Mouse (Mus musculus) heart, embryonic 15.5 days (tissue): ENCODE data around the gene Vps53. TPM values are rescaled to one million over a fixed set of nuclear protein-coding genes. Genes with fewer than 3 reads are reported as not detected.

Source experiments
- ATAC-seq: fragments of 200-750 bp; cut with Nextera tagmentation; replicated peaks from 2 replicates; pipeline ENCODE4 v1.8.0; 2017; ENCODE audit warnings: low read depth, moderate TSS enrichment; ENCODE audit not compliant: insufficient number of reproducible peaks, insufficient read depth, low FRiP score
- H3K27ac ChIP-seq: fragments of 300-500 bp; sonication (generic); 2 replicates; pipeline ENCODE4 v1.5.1; 2015; ENCODE audit warnings: mild to moderate bottlenecking, inconsistent platforms
- H3K27me3 ChIP-seq: fragments of 300-500 bp; sonication (generic); 2 replicates; pipeline ENCODE4 v1.6.1; 2015; ENCODE audit warnings: inconsistent platforms
- H3K36me3 ChIP-seq: fragments of 300-500 bp; sonication (generic); 2 replicates; pipeline ENCODE4 v1.6.1; 2015; ENCODE audit warnings: mild to moderate bottlenecking, inconsistent platforms
- H3K4me1 ChIP-seq: fragments of 300-500 bp; sonication (generic); replicated peaks from 2 replicates; pipeline ENCODE4 v1.6.1; 2015; ENCODE audit warnings: inconsistent platforms
- H3K4me2 ChIP-seq: fragments of 300-500 bp; sonication (generic); 2 replicates; pipeline ENCODE4 v1.6.1; 2015; ENCODE audit warnings: inconsistent platforms, mild to moderate bottlenecking, moderate library complexity
- H3K4me3 ChIP-seq: fragments of 300-500 bp; sonication (generic); 2 replicates; pipeline ENCODE4 v1.5.1; 2015; ENCODE audit warnings: mild to moderate bottlenecking, inconsistent platforms
- H3K9ac ChIP-seq: fragments of 300-500 bp; sonication (generic); 2 replicates; pipeline ENCODE4 v1.6.1; 2015; ENCODE audit warnings: mild to moderate bottlenecking, inconsistent platforms
- H3K9me3 ChIP-seq: fragments of 300-500 bp; sonication (generic); replicated peaks from 2 replicates; pipeline ENCODE4 v1.6.1; 2016; ENCODE audit warnings: inconsistent platforms
- WGBS: fragments of 180-500 bp; shearing (Covaris S2); methylation state at CpG from one replicate; pipeline ENCODE4 v1.1.7; 2015; ENCODE audit warnings: mixed read lengths; 5-methylcytosine and 5-hydroxymethylcytosine counted together
- polyA plus RNA-seq: library from polyadenylated mRNA; unstranded; fragments of >200 nt; fragmentation: Nextera tagmentation; extraction: Ambion mirVana; gene quantifications from 2 replicates; pipeline ENCODE4 v1.2.1, GENCODE M21; 2015

Gene Vps53
- polyA plus RNA-seq, 1 experiment from 2014 or later, result 26.0 TPM

DNA sequence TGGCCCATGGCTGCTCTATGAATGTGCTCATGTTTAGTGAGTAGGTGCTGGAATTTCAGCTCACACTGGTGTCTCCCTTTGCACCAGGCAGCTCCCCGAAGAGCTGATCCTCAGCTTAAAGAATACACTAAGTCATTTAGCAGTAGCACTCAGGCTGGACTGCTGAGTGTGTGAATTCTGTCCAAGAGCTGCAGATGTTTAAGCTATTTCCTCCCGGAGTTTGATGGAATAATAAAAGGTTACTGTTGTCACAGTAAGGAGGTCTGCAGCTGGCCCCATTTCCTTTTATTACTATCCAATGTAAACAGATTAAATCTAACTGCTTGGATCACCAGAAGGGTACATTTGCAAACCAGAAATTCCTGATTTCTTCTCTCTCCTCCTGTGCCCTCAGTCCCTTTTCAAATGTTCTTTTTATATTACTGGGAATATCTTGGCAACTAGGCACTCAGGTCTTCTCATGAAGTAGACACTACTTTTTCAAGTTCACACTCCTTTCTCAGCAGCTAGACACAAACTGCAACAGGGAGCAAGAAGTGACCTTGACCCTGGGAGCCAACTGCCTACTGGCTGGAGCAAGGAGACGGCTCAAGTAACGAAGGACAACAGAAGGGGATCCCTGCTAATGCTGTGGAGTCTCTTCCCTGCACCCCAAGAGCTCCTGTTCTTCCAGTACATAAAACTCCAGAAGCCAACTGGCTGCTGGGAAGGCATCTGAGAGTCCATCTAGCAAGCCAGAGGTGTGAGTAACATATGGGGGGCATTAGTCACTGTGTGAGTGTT is 80.1 kb downstream of the Vps53 start:
- no peak for ATAC-seq
- Histone ChIP-seq H3K4me3 (no peak overlapping the region), H3K4me2 (no peak overlapping the region), H3K9ac (no peak overlapping the region; the same call in 1 of the 2 replicates), H3K9me3 (no peaks in the 10 kb centered on the region), H3K27ac (peak overlapping the region; percentile 60), H3K4me1 (peaks cover 22% of the 10 kb centered on the region), H3K27me3 (no peaks in the 10 kb centered on the region), H3K36me3 (0 out of 2 replicates have a peak, but pooled peaks cover 3% of the 10 kb centered on the region)
- 47% methylated on average over 4 of the region's 4 CpGs for WGBS

DNA sequence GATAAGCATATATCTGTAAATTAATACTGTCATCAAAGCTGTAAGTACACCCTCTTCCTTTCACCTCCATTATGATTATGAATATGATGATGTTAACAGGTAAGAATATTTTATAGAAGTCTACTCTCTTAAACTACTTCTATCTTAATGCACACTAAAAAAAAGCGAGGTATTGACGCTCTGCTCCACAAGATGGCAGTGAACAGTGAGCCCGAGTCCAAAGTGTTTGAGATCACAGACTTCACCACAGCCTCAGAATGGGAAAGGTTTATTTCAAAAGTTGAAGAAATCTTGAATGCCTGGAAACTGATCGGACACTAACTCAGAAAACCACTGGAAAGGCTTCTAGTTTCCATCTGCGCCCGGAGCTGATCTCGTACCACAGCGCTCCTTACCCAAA is 85.8 kb downstream of the Vps53 start:
- no peak for ATAC-seq
- 82% methylated on average over 8 of the region's 8 CpGs for WGBS

DNA sequence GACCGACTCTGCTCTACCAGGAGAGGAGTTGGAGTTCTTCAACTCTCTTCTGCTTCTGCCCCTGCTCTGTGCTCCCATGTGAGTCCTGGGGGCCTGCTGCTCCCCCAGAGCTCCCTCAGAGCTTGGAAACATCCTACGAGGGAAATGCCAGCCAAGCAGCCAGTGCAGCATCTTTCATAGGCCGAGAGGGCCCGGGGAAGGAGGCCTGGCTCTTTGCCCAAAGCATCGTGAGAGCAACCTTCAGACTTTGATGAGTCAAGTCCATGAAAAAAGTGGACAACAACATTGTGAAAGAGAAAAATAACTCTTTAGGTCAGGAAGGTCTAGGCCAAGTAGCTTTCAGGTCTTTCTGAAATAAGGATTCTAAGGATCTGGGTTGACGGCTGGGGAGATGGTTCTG is 89.7 kb downstream of the Vps53 start:
- 59% methylated on average over 6 of the region's 6 CpGs for WGBS
- no peaks in the 10 kb centered on the region for H3K9me3 ChIP-seq
- no peak overlapping the region for H3K4me3 ChIP-seq
- H3K27me3 ChIP-seq, result no peaks in the 10 kb centered on the region
- no peak for ATAC-seq
- H3K27ac ChIP-seq, result no peak overlapping the region
- no peaks in the 10 kb centered on the region for H3K4me1 ChIP-seq
- H3K4me2 ChIP-seq, result no peak overlapping the region
- no peak overlapping the region for H3K9ac ChIP-seq
- 0 out of 2 replicates have a peak, but pooled peaks cover 7% of the 10 kb centered on the region for H3K36me3 ChIP-seq

More for the DNA sequence above, 85.8 kb downstream of the Vps53 start:
- Histone ChIP-seq H3K4me2 (no peak overlapping the region), H3K27ac (no peak overlapping the region), H3K9ac (no peak overlapping the region), H3K4me1 (peaks cover 2% of the 10 kb centered on the region; the same call in 1 of the 2 replicates), H3K4me3 (no peak overlapping the region), H3K27me3 (no peaks in the 10 kb centered on the region), H3K9me3 (no peaks in the 10 kb centered on the region), H3K36me3 (0 out of 2 replicates have a peak, but pooled peaks cover 4% of the 10 kb centered on the region)

DNA sequence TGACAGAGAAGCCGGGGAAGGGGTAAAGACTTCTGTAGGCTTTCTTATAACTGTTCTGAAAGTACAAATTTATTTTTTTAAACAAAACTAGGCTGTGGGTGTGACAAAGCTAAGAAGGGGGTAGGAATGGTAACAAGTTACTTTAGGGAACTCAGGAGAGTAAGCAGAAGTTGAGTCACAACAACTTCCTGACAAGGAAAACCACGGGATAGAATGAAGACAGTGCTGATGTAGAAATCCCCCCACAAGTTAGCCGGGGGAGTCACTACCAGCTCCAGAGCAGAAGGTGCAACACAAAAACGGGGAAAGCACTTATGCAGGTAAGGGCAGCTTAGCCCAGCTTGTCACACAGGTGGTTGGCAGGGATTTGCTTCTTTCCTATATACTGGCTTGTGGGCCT is 90.9 kb downstream of the Vps53 start:
- Histone ChIP-seq H3K4me1 (no peaks in the 10 kb centered on the region), H3K9ac (no peak overlapping the region), H3K36me3 (0 out of 2 replicates have a peak, but pooled peaks cover 7% of the 10 kb centered on the region), H3K27ac (no peak overlapping the region), H3K4me3 (no peak overlapping the region), H3K9me3 (no peaks in the 10 kb centered on the region), H3K4me2 (no peak overlapping the region), H3K27me3 (no peaks in the 10 kb centered on the region)
- 82% methylated on average over 4 of the region's 4 CpGs for WGBS
- ATAC-seq, result no peak

DNA sequence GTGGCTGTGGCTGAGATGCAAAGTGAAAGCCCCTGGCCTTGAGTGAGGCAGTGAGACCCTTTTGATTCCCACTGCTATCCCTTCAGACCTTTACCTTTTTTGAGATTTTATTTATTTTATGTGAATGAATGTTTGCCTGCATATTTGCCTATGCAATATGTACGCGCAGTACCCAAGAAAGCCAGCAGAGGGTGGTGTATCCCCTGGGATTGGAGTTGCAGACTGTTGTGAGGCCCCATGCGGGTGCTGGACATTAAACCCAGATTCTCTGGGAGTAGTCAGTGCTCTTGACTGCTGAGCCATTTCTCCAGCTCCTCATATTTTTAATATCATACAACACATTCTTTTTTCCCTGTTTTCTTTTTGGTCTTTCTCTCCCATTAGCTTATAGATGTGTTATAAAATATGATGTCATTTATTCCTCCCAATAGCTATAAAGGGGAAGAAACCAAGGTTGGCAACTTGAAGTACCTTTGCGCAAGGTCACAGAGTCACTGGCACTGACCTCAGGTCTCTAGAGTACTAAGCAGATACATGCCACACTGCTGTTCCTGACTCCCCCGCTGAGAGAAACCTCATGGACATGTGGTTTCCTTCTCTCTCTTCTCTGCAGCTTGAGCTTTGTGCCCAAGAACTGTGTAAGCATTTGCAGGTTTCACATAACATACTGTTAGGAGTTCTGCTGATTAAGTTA is 93.4 kb downstream of the Vps53 start:
- WGBS, result 72% methylated on average over 5 of the region's 5 CpGs
- Histone ChIP-seq H3K36me3 (peaks cover 13% of the 10 kb centered on the region; the same call in 1 of the 2 replicates), H3K9me3 (no peaks in the 10 kb centered on the region), H3K4me2 (no peak overlapping the region), H3K4me3 (no peak overlapping the region), H3K9ac (no peak overlapping the region), H3K27ac (no peak overlapping the region), H3K4me1 (no peaks in the 10 kb centered on the region), H3K27me3 (no peaks in the 10 kb centered on the region)
- no peak for ATAC-seq

DNA sequence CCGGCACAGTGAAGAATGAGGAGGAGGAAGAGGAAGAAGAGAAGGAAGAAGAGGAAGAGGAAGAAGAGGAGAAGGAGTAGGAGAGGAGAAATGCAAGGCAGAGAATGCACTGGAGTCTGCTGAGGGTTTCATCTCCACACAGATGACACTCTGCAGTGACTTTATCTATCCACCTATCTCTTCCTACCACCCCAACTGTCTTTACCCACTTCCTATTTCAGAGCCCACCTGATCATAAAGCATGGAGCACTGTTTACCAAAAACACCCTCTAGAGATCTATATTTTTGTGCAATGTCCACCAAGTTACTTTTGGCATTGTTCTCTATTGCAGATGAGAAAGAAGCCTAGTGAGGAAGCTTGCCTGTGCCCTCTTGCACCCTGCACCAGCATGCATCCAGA is 94.5 kb downstream of the Vps53 start:
- Histone ChIP-seq H3K27me3 (no peaks in the 10 kb centered on the region), H3K4me2 (no peak overlapping the region), H3K27ac (no peak overlapping the region), H3K36me3 (peaks cover 21% of the 10 kb centered on the region; the same call in 1 of the 2 replicates), H3K9ac (no peak overlapping the region), H3K4me3 (no peak overlapping the region), H3K4me1 (no peaks in the 10 kb centered on the region), H3K9me3 (no peaks in the 10 kb centered on the region)
- WGBS, result 86% methylated on average over 1 of the region's 1 CpGs
- no peak for ATAC-seq

DNA sequence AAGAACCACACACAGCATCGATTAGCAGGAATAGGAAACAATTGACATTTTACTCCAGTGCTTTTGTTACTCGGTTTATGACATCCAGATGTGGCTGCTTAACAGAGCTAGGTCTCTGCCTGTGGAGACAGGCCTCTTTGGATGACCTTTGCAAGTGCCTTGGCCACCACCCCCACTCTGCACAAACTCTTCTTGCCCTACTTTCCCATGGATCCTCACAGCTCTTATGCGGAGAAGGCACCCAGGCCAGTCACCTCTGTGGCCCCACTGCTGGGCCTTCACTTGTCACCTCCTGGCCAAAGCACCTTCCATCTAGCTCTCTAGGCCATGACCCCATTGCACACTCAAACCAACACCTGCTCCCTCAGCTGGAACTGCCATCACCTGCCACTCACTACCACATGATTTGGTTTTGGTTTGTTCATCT is 95.5 kb downstream of the Vps53 start:
- no peaks in the 10 kb centered on the region for H3K9me3 ChIP-seq
- ATAC-seq, result no peak
- H3K36me3 ChIP-seq, result peaks cover 17% of the 10 kb centered on the region; the same call in 1 of the 2 replicates
- WGBS, result 67% methylated on average over 3 of the region's 3 CpGs
- no peak overlapping the region for H3K9ac ChIP-seq
- no peak overlapping the region for H3K4me2 ChIP-seq
- H3K4me3 ChIP-seq, result no peak overlapping the region
- no peak overlapping the region for H3K27ac ChIP-seq
- H3K27me3 ChIP-seq, result no peaks in the 10 kb centered on the region
- no peaks in the 10 kb centered on the region for H3K4me1 ChIP-seq

DNA sequence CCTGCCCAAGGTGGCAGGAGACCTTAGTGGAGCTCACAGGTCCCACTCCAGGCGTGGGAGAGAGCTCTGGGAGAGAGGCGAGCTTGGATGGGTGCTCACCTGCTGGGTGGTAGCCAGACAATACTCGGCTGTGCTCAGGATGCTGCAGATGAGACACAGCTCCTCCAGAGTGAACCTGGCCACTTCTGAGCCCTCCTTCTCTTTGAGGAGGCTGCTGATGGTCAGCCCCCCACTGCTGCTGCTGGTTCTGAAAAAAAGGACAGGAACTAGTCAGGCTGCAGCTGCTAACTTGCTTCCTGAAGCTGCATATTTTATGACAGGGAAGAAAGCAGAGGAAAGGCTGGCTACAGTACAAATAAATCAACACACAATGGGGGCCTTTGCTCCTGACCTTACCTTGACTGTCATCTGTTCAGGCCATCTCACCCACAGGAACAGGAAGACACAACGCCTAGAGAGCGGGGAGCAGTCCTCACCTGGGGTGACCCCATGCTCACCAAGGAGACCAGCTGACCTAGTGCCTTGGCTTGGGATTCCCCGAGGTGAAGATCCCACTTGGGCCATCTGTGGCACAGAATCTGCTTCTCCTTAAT is 98.3 kb downstream of the Vps53 start:
- no peak overlapping the region for H3K9ac ChIP-seq
- no peak for ATAC-seq
- no peaks in the 10 kb centered on the region for H3K9me3 ChIP-seq
- no peak overlapping the region for H3K4me2 ChIP-seq
- H3K27ac ChIP-seq, result no peak overlapping the region
- H3K4me3 ChIP-seq, result no peak overlapping the region
- no peaks in the 10 kb centered on the region for H3K4me1 ChIP-seq
- peaks cover 18% of the 10 kb centered on the region; the same call in 1 of the 2 replicates for H3K36me3 ChIP-seq
- WGBS, result 88% methylated on average over 6 of the region's 6 CpGs
- H3K27me3 ChIP-seq, result no peaks in the 10 kb centered on the region

DNA sequence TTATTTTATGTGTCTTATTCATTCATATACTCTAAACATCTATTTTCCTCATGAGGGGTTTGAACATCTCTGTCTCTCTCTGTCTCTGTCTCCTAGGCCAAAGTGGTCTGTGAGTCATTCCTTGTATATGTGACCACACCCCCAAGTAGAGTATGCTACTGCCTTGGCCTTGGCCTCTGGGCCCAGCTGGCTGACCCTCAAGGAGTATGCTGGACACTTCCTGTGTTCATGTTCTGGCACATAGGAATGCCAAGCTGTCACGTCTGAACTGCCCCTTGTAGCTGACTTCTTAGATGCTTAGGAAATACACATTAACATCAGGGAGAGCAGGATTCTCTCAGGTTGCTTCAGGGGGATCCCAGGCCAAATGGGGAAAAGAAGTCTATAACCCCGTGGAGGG is 99.2 kb downstream of the Vps53 start:
- ATAC-seq, result no peak
- Histone ChIP-seq H3K36me3 (peaks cover 23% of the 10 kb centered on the region; the same call in 1 of the 2 replicates), H3K27me3 (no peaks in the 10 kb centered on the region), H3K4me3 (no peak overlapping the region), H3K4me2 (no peak overlapping the region), H3K9ac (no peak overlapping the region), H3K9me3 (no peaks in the 10 kb centered on the region), H3K27ac (no peak overlapping the region), H3K4me1 (no peaks in the 10 kb centered on the region)
- WGBS, result 57% methylated on average over 2 of the region's 2 CpGs

DNA sequence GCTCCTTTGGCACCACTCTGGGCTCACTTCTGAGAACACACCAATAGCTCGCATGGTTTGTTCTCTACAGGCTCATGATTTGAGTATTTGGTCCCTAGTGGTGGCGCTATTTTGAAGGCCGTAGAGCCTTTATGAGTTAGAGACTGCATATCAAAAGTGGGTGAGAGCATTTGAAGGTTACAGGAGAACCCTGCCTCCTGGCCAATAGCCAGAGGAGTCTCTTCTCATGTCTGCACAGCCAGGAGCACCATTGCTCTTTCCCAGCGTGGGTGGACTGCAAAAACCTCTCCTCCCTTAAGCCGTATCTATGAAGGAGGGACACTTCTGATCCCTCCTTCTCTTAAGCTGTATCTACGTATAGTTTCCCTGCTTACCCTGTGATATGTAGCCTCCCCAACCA is 102.1 kb downstream of the Vps53 start:
- no peaks in the 10 kb centered on the region for H3K27me3 ChIP-seq
- no peak for ATAC-seq

More for the DNA sequence above, 102.1 kb downstream of the Vps53 start:
- 75% methylated on average over 6 of the region's 6 CpGs for WGBS
- no peaks in the 10 kb centered on the region for H3K9me3 ChIP-seq
- H3K4me1 ChIP-seq, result peaks cover 5% of the 10 kb centered on the region
- no peak overlapping the region for H3K9ac ChIP-seq
- H3K4me2 ChIP-seq, result no peak overlapping the region
- peaks cover 23% of the 10 kb centered on the region; the same call in 1 of the 2 replicates for H3K36me3 ChIP-seq
- H3K27ac ChIP-seq, result no peak overlapping the region
- no peak overlapping the region for H3K4me3 ChIP-seq
